Mouse (Mus musculus) naive thymus-derived CD4-positive, alpha-beta T cell, adult 2 months (primary cell): Measurements from ENCODE around the gene Gm17455.

ENCODE experiments used
- DNase-seq: peaks from one replicate; pipeline ENCODE4 v3.0.0-alpha.2; 2011; ENCODE audit warnings: low read depth

Gm17455 gene

GRCm38 (mm10) chr10:60373937-60374578 is 25.5 kb upstream of the Gm17455 start:
- DNase-seq = peak; percentile 51

- no peak for DNase-seq
These were observed 22.8 kb upstream of the Gm17455 start for GRCm38 (mm10) chr10:60376704-60377103.

- no peak for DNase-seq
These were observed 20.0 kb upstream of the Gm17455 start for GRCm38 (mm10) chr10:60379419-60379957.

DNA sequence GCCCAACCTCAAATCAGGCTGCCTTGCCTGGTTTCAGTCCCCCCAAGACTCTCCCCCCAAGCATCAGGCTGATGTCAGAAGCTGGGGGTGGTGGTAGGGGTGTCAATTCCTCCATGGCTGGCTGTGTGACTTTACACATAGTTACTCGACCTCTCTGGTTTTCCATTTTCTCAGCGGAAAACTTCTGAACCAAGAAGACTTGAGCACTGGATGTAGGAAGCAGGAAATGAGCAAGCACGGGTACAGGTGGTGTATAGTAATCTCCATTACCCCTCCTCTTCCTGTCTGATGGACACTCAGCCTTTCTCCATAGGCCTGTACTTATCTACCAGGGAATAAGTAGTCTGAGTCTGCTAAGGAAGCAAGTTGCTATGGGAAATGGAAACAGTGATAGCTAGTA is 19.3 kb upstream of the Gm17455 start:
- DNase-seq = peak; percentile 61

GRCm38 (mm10) chr10:60381142-60381925 is 18.2 kb upstream of the Gm17455 start:
- peak; percentile 85 for DNase-seq

DNA sequence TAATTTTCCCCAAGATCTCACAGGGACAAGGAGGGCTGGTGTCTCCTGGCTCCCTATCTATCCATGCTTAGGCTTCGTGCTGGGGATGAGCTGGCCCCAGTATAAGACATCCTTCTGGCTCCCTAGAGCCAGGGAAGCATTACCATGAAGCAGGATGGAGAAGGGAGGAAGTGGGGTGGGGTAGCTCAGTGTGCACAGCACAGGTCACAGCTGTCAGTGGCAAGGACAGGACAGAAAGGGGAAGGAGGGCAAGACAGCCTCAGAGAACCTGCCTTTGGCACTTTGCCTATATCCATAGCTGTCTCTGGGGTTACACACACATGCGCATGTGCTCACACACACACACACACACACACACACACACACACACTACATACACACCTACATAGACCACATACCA is 11.2 kb upstream of the Gm17455 start:
- DNase-seq = no peak

DNA sequence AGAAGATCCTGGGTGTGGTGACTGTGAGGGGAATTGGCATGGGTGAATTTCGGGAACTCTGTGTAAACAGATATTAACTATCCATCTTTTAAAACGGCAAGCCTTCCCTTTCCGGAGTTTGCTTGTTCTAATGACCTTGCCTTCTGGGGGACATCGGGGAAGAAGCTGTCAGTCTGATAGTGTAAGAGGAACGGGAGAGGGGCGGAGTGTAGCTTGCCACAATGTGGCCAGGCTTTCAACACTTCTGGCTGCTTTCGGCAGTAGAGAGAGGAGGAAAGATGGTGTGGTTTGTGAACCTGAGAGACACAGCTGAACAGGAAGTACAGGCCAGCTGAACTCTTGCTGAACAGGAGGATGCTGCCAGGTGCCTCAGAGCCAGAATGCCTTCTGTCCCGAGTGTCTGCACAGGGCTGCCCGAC is 10.1 kb upstream of the Gm17455 start:
- DNase-seq = peak; percentile 78

DNA sequence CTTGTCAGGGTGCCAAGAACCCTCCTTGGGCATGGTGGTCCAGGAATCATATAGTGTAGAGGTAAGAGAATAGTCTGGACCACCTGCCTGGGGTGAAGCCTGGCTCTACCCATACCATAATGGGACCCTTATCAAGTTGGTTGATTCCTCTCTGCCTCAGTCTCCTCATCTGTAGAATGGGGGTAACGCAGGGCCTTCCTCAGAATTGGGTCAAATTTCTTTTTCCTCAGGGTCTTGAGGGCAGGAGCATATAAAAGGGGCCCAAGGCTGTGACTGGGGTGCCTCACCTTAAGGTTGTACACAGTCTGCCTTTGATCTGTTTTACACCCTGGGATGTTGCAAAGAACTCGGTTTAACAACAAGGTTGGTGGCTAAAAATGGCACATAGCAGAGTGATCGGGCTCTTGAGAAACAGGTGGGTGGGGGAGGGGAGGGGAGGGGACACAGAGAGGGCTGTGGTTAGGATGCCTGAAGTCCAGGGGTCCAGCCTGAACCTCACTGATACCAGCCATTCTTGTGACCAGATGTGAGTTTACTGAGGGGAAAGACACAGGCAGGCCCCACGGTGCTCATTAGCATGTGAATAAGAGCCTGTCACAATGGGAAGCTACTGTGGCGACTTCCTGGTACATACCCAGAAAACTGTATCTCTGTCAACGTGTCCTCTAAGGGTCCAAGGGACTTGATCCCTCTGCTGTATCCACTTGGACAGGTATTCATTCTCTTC is 9.2 kb upstream of the Gm17455 start:
- peak; percentile 61 for DNase-seq

DNA sequence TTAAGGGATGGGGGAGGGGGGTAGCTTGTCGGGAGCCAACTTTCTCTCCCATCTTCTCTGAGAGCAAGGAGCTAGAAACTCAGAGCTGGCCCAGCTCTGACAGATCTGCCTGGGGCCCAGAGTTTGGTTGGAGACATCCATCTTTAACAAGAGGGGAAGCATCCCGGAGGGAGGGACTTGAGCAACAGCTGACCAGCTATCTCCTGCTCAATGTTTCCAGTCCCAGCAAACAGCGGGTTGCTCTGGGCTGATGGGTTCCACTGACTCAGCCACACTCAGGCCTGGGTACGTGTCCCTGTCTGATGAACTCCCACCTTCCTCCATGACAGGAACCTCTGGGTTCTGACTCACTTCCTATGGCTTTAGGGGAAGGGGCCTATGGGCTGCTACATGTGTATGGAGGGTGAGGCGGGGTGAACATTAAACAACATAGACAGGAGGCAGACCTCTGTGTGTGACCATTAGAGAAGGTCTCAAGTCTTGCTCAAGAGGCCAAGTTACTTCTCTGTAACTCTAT is 8.6 kb upstream of the Gm17455 start:
- DNase-seq = no peak

DNA sequence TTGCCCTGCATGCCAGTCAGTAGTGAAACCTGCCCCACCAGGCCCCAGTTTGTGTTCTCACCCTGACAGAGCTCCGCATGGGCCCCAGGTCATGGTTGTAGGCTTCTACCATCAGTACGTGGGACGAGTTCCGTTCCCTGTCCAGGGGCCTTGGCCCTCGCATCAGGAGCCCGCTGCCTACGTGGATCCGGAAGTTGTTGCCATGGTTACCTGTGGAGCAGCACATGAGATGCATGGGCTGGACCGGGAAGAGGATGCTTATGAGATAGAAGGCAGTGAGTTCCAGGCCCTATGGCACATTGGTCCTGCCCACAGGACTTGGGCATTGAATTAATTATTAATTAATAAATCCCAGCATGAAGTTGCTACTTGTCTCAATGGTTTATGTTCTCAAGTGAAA is 7.9 kb upstream of the Gm17455 start:
- no peak for DNase-seq

DNA sequence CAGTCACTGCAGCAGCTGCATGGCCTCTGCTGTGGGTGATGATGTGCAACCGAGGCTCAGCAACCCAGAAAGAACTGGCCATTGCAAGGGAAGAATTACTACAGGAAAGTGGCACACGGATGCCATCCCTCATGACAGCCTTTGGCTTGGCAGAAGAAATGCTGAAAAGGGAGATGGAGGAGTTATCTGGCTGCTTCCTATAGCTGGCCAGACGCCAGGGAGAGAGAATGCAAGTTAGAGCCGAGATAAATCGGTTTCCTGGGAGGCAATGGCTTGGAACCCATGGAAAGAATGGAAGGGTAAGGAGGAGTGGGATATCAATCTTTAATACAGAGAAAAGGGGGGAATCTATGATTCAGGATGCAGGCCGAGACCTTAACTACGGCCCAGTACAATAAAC is 4.6 kb upstream of the Gm17455 start:
- no peak for DNase-seq

DNA sequence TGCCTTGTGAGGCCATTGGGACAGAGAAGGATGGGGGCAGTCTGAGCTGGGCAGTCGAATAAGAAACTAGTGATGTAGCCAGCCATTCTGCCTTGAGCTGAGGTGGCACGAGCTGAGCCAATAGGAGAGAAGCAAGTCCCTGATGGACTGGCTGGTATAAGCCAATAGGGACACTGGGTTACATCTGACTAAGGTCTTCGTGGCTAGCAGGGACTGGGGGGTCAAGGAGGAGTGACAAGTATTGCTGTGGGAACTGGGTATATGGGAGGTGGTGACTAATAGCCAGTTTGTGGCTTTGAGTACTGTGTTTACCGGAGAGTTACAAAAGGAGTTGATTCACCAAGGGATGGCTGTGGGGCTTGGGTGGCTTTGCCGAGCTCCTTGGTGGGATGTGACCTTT is 3.9 kb upstream of the Gm17455 start:
- DNase-seq = no peak

DNA sequence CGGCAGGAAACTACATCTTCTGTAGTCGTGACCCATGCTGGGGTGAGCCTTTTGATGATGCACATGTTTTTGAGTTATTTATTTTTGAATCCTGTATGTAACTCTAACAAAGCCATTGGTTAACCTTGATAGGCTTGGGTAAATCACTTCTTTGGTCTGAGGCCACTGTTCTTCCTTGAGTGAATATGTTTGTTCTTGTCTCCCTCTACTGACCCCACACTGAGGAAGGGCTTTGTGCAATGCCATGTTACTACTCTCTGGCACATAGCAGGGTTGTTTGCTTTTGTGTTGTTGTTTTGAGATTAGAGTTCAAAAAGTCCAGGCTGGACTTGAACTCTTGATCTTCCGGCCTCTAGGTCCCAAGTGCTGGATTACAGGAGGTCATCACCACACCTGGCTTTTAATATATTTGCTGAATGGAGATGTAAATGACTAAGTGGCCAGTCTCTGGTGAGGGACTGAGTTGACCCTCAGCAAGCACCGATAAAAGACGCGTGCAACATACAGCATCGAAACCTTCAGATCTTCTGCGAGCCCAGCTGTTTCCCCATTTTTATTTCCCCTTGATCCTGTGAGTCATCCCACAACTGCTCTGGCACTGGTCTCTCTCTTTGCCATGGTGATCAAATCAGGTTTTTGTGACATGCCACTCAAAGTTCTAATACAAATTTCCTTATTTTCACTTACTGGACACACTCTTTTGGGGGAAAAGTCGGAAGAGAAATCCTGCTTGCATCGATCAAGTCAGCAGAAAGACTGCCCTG is 1.3 kb upstream of the Gm17455 start:
- peak; percentile 59 for DNase-seq

DNA sequence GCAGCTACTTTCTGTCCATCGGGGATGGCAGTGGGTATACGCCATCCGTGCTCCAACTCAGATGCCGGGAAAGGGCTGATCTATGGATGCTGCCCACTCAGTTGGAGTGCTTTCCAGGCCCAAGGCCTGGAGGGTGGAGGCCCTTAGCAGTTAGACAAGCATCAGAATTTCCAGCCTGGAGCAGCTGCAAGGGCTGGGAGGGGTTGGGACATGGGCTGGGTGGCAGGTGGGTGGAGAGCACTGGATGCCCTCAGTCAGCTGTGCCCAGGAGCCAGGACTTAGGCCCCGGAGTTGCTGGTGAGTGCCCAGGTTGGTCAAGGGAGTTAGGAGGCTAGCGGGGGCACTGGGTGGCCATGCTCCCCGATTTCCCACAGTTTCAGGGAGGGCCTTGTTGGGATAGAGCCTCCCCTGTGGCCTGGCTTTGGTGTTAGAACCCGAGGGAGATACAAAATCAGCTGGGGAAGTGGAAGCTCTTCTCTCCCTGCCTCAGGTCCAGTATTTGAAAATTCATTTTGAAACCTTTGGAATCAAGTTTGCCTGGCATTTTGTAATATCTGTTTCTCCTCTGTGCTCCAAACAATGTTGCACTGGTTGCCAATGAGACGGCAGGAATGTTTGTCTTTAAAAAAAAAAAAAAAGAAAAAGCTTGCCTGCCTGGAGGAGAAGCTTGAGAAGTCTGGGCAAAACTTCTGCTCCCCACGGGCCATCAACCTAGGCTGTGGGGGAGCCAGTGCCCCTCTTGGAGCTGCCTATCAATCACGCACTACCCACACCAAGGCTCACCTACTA is 1.2 kb downstream of the Gm17455 start:
- DNase-seq = no peak

DNA sequence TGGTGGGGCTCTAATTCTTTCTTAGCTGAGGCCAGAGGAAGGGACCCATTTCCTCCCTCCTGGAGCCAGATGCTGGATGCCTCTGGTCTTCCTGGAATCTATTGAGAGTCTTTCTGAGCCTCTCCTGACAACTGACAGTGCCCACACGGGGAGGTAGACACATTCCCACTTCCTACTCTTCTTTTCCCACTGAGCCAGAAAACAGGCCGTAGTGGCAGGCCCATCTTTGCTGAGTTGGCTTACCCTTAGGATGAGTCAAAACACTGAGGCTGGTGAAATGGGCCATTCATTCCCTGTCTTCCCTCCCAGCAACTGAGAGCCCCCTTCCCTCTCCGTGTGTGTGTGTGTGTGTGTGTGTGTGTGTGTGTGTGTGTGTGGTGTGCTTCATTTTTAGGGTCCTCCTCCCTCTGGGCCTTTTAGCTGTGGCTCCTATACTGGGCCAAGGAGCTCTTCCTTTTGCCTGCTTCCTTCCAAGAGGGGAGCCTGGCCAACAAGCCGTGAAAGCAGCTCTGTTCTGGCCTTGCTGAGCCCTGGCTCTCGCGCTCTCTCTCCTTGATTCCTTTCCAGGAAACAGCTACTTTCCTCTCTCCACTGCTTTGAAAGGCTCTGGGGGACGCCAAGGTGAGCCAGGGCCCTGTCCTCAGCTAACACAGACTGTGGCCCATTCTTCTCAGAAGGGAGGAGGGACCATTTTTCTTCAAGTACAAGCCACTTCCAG is 6.1 kb downstream of the Gm17455 start:
- DNase-seq = no peak

- DNase-seq = peak; percentile 86
These were observed 8.3 kb downstream of the Gm17455 start for GRCm38 (mm10) chr10:60407831-60408230.

GRCm38 (mm10) chr10:60411794-60412193 is 12.3 kb downstream of the Gm17455 start:
- no peak for DNase-seq

- no peak for DNase-seq
These were observed 14.2 kb downstream of the Gm17455 start for GRCm38 (mm10) chr10:60413756-60414155.

GRCm38 (mm10) chr10:60417041-60417440 is 17.5 kb downstream of the Gm17455 start:
- no peak for DNase-seq

GRCm38 (mm10) chr10:60418137-60418536 is 18.6 kb downstream of the Gm17455 start:
- DNase-seq = peak; percentile 73
